15 mouse cellular contexts compared by ENCODE assay signal in genomic region chr2:79540384-79540783, GRCm38 (mm10).
A peak's percentile ranks its signal among the peaks of the same experiment; 100 is the strongest.
DNase-seq lines count a peak whose midpoint lies in the region; ATAC-seq and TF ChIP-seq lines count a peak whose summit lies in the region.
"Had no signal": no experiment of that assay in that cellular context is flagged by ENCODE, and none has a peak within 500 bp of the region (broad histone marks: within the 10 kb centered on the region; RNA-seq: fewer than 3 reads in every experiment).

No protein-coding gene starts in this region.

- no peak overlapping the region for H3K9ac ChIP-seq in lung, postnatal 0 days (replicated peaks; ENCODE audit: low read depth)

- no peak overlapping the region for H3K27ac ChIP-seq in lung, postnatal 0 days (ENCODE audit: low read length)
- H3K27ac ChIP-seq: left cerebral cortex, adult 2 months; limb, embryonic 10.5 days had no signal

- intact Hi-C loops in left cerebral cortex, postnatal 36 days (cut with DNase I) = no loop called here

- TF ChIP-seq EP300 in lung, postnatal 0 days (IDR thresholded peaks at IDR 0.05) = no peak

- peak; percentile 17 to 48 for DNase-seq in heart, adult 18-20 months
- no peak for DNase-seq in heart, adult 8-10 months (ENCODE audit: low spot score)
- DNase-seq in lung, postnatal 36 days = peak; percentile 19
- no peak for DNase-seq in lung, postnatal 0 days (ENCODE audit: low spot score)
- peak; percentile 74 for DNase-seq in kidney, postnatal 14 days
- no peak for DNase-seq in left cerebral cortex, postnatal 36 days (ENCODE audit: low spot score in 2 of 2)
- DNase-seq: cerebellum, adult 18-20 months; cerebellum, postnatal 25 days; embryo, embryonic 11 days; layer of hippocampus, adult 9-11 months; thymus, postnatal 25 days had no signal

- H3K27me3 ChIP-seq in lung, postnatal 0 days (replicated peaks; ENCODE audit: insufficient read depth, low read length) = no peaks in the 10 kb centered on the region

- no peaks in the 10 kb centered on the region; the same call in 1 of the 2 replicates for H3K4me1 ChIP-seq in lung, postnatal 0 days (ENCODE audit: insufficient read depth, low read depth, low read length)
- H3K4me1 ChIP-seq: limb, embryonic 10.5 days had no signal

- 64% methylated on average over 8 of the region's 8 CpGs for WGBS in lung, postnatal 0 days

- no peak for TF ChIP-seq CTCF in lung, postnatal 0 days (IDR thresholded peaks at IDR 0.05)

- H3K9me3 ChIP-seq in lung, postnatal 0 days (ENCODE audit: low read length) = no peaks in the 10 kb centered on the region
- H3K9me3 ChIP-seq: limb, embryonic 10.5 days had no signal

- H3K4me3 ChIP-seq in lung, postnatal 0 days (ENCODE audit: low read depth, low read length) = no peak overlapping the region
- H3K4me3 ChIP-seq: left cerebral cortex, adult 2 months; limb, embryonic 10.5 days had no signal

- H3K4me2 ChIP-seq in lung, postnatal 0 days (replicated peaks; ENCODE audit: low read depth, low read length) = no peak overlapping the region
- H3K4me2 ChIP-seq: midbrain, embryonic 11.5 days had no signal

- no peak for ATAC-seq in lung, postnatal 0 days
- no peak for ATAC-seq in erythroid progenitor cell, adult 5-6 weeks (replicated peaks; ENCODE audit: low FRiP score, poor library complexity, severe bottlenecking)

- H3K36me3 ChIP-seq in lung, postnatal 0 days (ENCODE audit: insufficient read depth, low read length) = no peaks in the 10 kb centered on the region
- H3K36me3 ChIP-seq: limb, embryonic 10.5 days had no signal

Comparison
In these comparisons a context has a peak if more than half of its experiments do, and no peak if none do; other contexts are left out.
1. DNase-seq: peak in heart, adult 18-20 months (2 of 2), lung, postnatal 36 days (single experiment) and kidney, postnatal 14 days (single experiment); none in heart, adult 8-10 months (single experiment), lung, postnatal 0 days (single experiment) and left cerebral cortex, postnatal 36 days (0 of 2).